Mouse (Mus musculus) spleen, postnatal 36 days (tissue): ENCODE data around the gene Gstp1.
"Not testable (repeated sequence)": the region's sequence is repeated elsewhere in the genome, so short reads cannot be mapped to it uniquely, and the experiment has no call there.

Experiments
- DNase-seq, 2 experiments: peaks; one replicate each; pipeline ENCODE4 v3.0.0; 2022; ENCODE audit warnings: low spot score in 2 of 2, mixed read lengths in 1 of 2

The Gstp1 gene

GRCm38 (mm10) chr19:4060044-4060898 lies 22.5 kb upstream of the Gstp1 start:
- not testable (repeated sequence) for DNase-seq

GRCm38 (mm10) chr19:4059069-4059740 lies 21.4 kb upstream of the Gstp1 start, which contains the start of gene Gstp3:
Gstp3 (minus strand) TSS chr19:4059569.
- DNase-seq: peak; percentile 41 to 62

GRCm38 (mm10) chr19:4058581-4058980 lies 20.8 kb upstream of the Gstp1 start:
- DNase-seq: no peak

- DNase-seq: no peak
These were observed 20.2 kb upstream of the Gstp1 start for GRCm38 (mm10) chr19:4057962-4058361.

- no peak for DNase-seq
These were observed 19.6 kb upstream of the Gstp1 start for GRCm38 (mm10) chr19:4057389-4057788.

- no peak for DNase-seq
These were observed 18.9 kb upstream of the Gstp1 start for GRCm38 (mm10) chr19:4056727-4057126.

- DNase-seq: no peak
These were observed 18.3 kb upstream of the Gstp1 start for GRCm38 (mm10) chr19:4055947-4056693.

GRCm38 (mm10) chr19:4055216-4055946 lies 17.6 kb upstream of the Gstp1 start:
- no peak for DNase-seq

- DNase-seq: no peak
These were observed 16.8 kb upstream of the Gstp1 start for GRCm38 (mm10) chr19:4054613-4055012.

GRCm38 (mm10) chr19:4052516-4053030 lies 14.8 kb upstream of the Gstp1 start:
- DNase-seq: no peak

GRCm38 (mm10) chr19:4051741-4052515 lies 14.1 kb upstream of the Gstp1 start:
- peak; percentile 52 to 65 for DNase-seq

GRCm38 (mm10) chr19:4051016-4051415 lies 13.2 kb upstream of the Gstp1 start:
- no peak for DNase-seq

GRCm38 (mm10) chr19:4049069-4049468 lies 11.3 kb upstream of the Gstp1 start:
- DNase-seq: not testable (repeated sequence)

- DNase-seq: peak; percentile 71 to 81
These were observed 10.1 kb upstream of the Gstp1 start for GRCm38 (mm10) chr19:4047859-4048258.

- peak; percentile 26 to 49 for DNase-seq
These were observed 9.1 kb upstream of the Gstp1 start for GRCm38 (mm10) chr19:4046866-4047254.

- peak; percentile 29 to 61 for DNase-seq
These were observed 8.4 kb upstream of the Gstp1 start, which contains the start of gene Gstp2 for GRCm38 (mm10) chr19:4045966-4046865. Gstp2 (minus strand) TSS chr19:4046023.

GRCm38 (mm10) chr19:4044109-4044508 lies 6.3 kb upstream of the Gstp1 start:
- not testable (repeated sequence) for DNase-seq

- DNase-seq: no peak
These were observed 4.3 kb upstream of the Gstp1 start for GRCm38 (mm10) chr19:4042124-4042523.

GRCm38 (mm10) chr19:4041500-4041899 lies 3.7 kb upstream of the Gstp1 start:
- DNase-seq: not testable (repeated sequence)
